Mouse (Mus musculus) kidney, embryonic 14.5 days (tissue): ENCODE results near the gene Tmem184a. TPM values are rescaled to one million over a fixed set of nuclear protein-coding genes. Genes with fewer than 3 reads are reported as not detected.

Experiments
- ATAC-seq: fragments of 200-750 bp; cut with Nextera tagmentation; 2 replicates; pipeline ENCODE4 v1.8.0; 2017; ENCODE audit warnings: moderate number of reproducible peaks, mild to moderate bottlenecking, moderate TSS enrichment, moderate library complexity; ENCODE audit not compliant: low FRiP score, low TSS enrichment
- H3K27ac ChIP-seq: fragments of 300-500 bp; sonication (generic); 2 replicates; pipeline ENCODE4 v1.5.1; 2014; ENCODE audit warnings: low read depth, mild to moderate bottlenecking, low read length, moderate library complexity, mixed read lengths
- H3K27me3 ChIP-seq: fragments of 300-500 bp; sonication (generic); 2 replicates; pipeline ENCODE4 v1.6.1; 2014; ENCODE audit warnings: mild to moderate bottlenecking, low read length; ENCODE audit not compliant: control insufficient read depth, insufficient read depth
- H3K36me3 ChIP-seq: fragments of 300-500 bp; sonication (generic); 2 replicates; pipeline ENCODE4 v1.6.1; 2014; ENCODE audit warnings: low read length, mixed read lengths; ENCODE audit not compliant: control insufficient read depth, insufficient read depth
- H3K4me1 ChIP-seq: fragments of 300-500 bp; sonication (generic); 2 replicates; pipeline ENCODE4 v1.6.1; 2014; ENCODE audit warnings: low read length, mixed read lengths; ENCODE audit not compliant: control insufficient read depth, insufficient read depth
- H3K4me2 ChIP-seq: fragments of 300-500 bp; sonication (generic); replicated peaks from 2 replicates; pipeline ENCODE4 v1.6.1; 2014; ENCODE audit warnings: low read depth, mild to moderate bottlenecking, low read length
- H3K4me3 ChIP-seq: fragments of 300-500 bp; sonication (generic); 2 replicates; pipeline ENCODE4 v1.5.1; 2014; ENCODE audit warnings: mild to moderate bottlenecking, low read length
- H3K9ac ChIP-seq: fragments of 300-500 bp; sonication (generic); 2 replicates; pipeline ENCODE4 v1.6.1; 2014; ENCODE audit warnings: low read depth, mild to moderate bottlenecking, low read length, moderate library complexity
- H3K9me3 ChIP-seq: fragments of 300-500 bp; sonication (generic); 2 replicates; pipeline ENCODE4 v1.6.1; 2016; ENCODE audit warnings: low read length; ENCODE audit not compliant: control insufficient read depth
- WGBS: fragments of 180-500 bp; shearing (Covaris S2); extraction: QIAGEN DNeasy Blood & Tissue Kit; methylation state at CpG from one replicate; pipeline ENCODE4 v1.1.7; 2014; 5-methylcytosine and 5-hydroxymethylcytosine counted together
- polyA plus RNA-seq: library from polyadenylated mRNA; unstranded; fragments of >200 nt; fragmentation: Nextera tagmentation; extraction: Ambion mirVana; gene quantifications from 2 replicates; pipeline ENCODE4 v1.2.1, GENCODE M21; 2014

Gene Tmem184a
- 3.7 and 4.9 TPM in 2 replicates for polyA plus RNA-seq

- Histone ChIP-seq H3K4me3 (no peak within 1 kb of the TSS), H3K9me3 (no peaks in the 10 kb centered on the region), H3K4me2 (no peak within 1 kb of the TSS), H3K9ac (no peak within 1 kb of the TSS), H3K4me1 (peaks cover 8% of the 10 kb centered on the region; the same call in 1 of the 2 replicates), H3K27ac (no peak within 1 kb of the TSS), H3K27me3 (0 out of 2 replicates have a peak, but pooled peaks cover 4% of the 10 kb centered on the region), H3K36me3 (peaks cover 23% of the 10 kb centered on the region)
- 86% methylated on average over 9 of the region's 9 CpGs for WGBS
- no peak for ATAC-seq
Measured at GRCm38 (mm10) chr5:139819538-139820181, at the start of gene Tmem184a. Gene Tmem184a (minus strand): TSS chr5:139819917.

- Histone ChIP-seq H3K27me3 (no peaks in the 10 kb centered on the region; the same call in 1 of the 2 replicates), H3K9me3 (no peaks in the 10 kb centered on the region), H3K4me3 (no peak overlapping the region), H3K4me1 (no peaks in the 10 kb centered on the region), H3K9ac (no peak overlapping the region), H3K4me2 (no peak overlapping the region), H3K36me3 (no peaks in the 10 kb centered on the region), H3K27ac (no peak overlapping the region)
- whole genome bisulfite sequencing, result 62% methylated on average over 4 of the region's 4 CpGs
- ATAC-seq, result no peak
Measured at GRCm38 (mm10) chr5:139862759-139863158, 43.0 kb upstream of the Tmem184a start.

GRCm38 (mm10) chr5:139860328-139861104 lies 40.8 kb upstream of the Tmem184a start:
- Histone ChIP-seq H3K4me1 (no peaks in the 10 kb centered on the region), H3K27me3 (no peaks in the 10 kb centered on the region), H3K9me3 (no peaks in the 10 kb centered on the region), H3K4me2 (no peak overlapping the region), H3K4me3 (no peak overlapping the region), H3K9ac (no peak overlapping the region), H3K36me3 (no peaks in the 10 kb centered on the region), H3K27ac (no peak overlapping the region)
- ATAC-seq, result no peak
- 33% methylated on average over 15 of the region's 15 CpGs for WGBS

- peaks cover 7% of the 10 kb centered on the region; the same call in 1 of the 2 replicates for H3K9me3 ChIP-seq
- no peak overlapping the region for H3K4me2 ChIP-seq
- no peak overlapping the region for H3K4me3 ChIP-seq
- WGBS, result 66% methylated on average over 12 of the region's 12 CpGs
- no peaks in the 10 kb centered on the region for H3K36me3 ChIP-seq
- H3K27me3 ChIP-seq, result no peaks in the 10 kb centered on the region
- ATAC-seq, result no peak
- no peak overlapping the region for H3K9ac ChIP-seq
- no peak overlapping the region for H3K27ac ChIP-seq
- H3K4me1 ChIP-seq, result no peaks in the 10 kb centered on the region; the same call in 1 of the 2 replicates
Measured at GRCm38 (mm10) chr5:139849626-139850320, 30.1 kb upstream of the Tmem184a start.

GRCm38 (mm10) chr5:139839142-139839541 lies 19.4 kb upstream of the Tmem184a start:
- Histone ChIP-seq H3K27me3 (no peaks in the 10 kb centered on the region; the same call in 1 of the 2 replicates), H3K4me1 (no peaks in the 10 kb centered on the region), H3K4me3 (no peak overlapping the region), H3K36me3 (no peaks in the 10 kb centered on the region), H3K9ac (no peak overlapping the region), H3K9me3 (no peaks in the 10 kb centered on the region; the same call in 1 of the 2 replicates), H3K4me2 (no peak overlapping the region), H3K27ac (no peak overlapping the region)
- no peak for ATAC-seq
- 47% methylated on average over 3 of the region's 3 CpGs for WGBS

- H3K27me3 ChIP-seq, result no peaks in the 10 kb centered on the region; the same call in 1 of the 2 replicates
- ATAC-seq, result peak; percentile 67; the same call in 1 of the 2 replicates
- WGBS, result 25% methylated on average over 2 of the region's 2 CpGs
- H3K9me3 ChIP-seq, result no peaks in the 10 kb centered on the region
- no peak overlapping the region for H3K4me3 ChIP-seq
- H3K4me1 ChIP-seq, result no peaks in the 10 kb centered on the region
- H3K4me2 ChIP-seq, result no peak overlapping the region
- H3K36me3 ChIP-seq, result no peaks in the 10 kb centered on the region
- no peak overlapping the region for H3K9ac ChIP-seq
- no peak overlapping the region for H3K27ac ChIP-seq
Measured at GRCm38 (mm10) chr5:139838476-139838892, 18.8 kb upstream of the Tmem184a start.

- no peak overlapping the region for H3K27ac ChIP-seq
Measured at GRCm38 (mm10) chr5:139835706-139836105, 16.0 kb upstream of the Tmem184a start.

GRCm38 (mm10) chr5:139832125-139832524 lies 12.4 kb upstream of the Tmem184a start:
- 59% methylated on average over 7 of the region's 7 CpGs for WGBS
- no peak overlapping the region for H3K4me3 ChIP-seq
- H3K4me1 ChIP-seq, result no peaks in the 10 kb centered on the region
- no peaks in the 10 kb centered on the region for H3K36me3 ChIP-seq
- H3K9ac ChIP-seq, result no peak overlapping the region
- no peak overlapping the region for H3K27ac ChIP-seq
- H3K4me2 ChIP-seq, result no peak overlapping the region
- H3K27me3 ChIP-seq, result no peaks in the 10 kb centered on the region; the same call in 1 of the 2 replicates
- ATAC-seq, result no peak
- H3K9me3 ChIP-seq, result no peaks in the 10 kb centered on the region

More at GRCm38 (mm10) chr5:139835706-139836105, 16.0 kb upstream of the Tmem184a start:
- Histone ChIP-seq H3K27me3 (no peaks in the 10 kb centered on the region; the same call in 1 of the 2 replicates), H3K9me3 (no peaks in the 10 kb centered on the region), H3K4me1 (no peaks in the 10 kb centered on the region), H3K36me3 (no peaks in the 10 kb centered on the region), H3K4me3 (no peak overlapping the region), H3K4me2 (no peak overlapping the region), H3K9ac (no peak overlapping the region)
- no peak for ATAC-seq
- WGBS, result 82% methylated on average over 7 of the region's 7 CpGs
